Mouse (Mus musculus): ENCODE measurements around the gene Gemin8. TPM values are rescaled to one million over a fixed set of nuclear protein-coding genes. Genes with fewer than 3 reads are reported as not detected.

Gene Gemin8
- total RNA-seq, 2 experiments from 2014 or later = 1.5 to 1.7 TPM

DNA sequence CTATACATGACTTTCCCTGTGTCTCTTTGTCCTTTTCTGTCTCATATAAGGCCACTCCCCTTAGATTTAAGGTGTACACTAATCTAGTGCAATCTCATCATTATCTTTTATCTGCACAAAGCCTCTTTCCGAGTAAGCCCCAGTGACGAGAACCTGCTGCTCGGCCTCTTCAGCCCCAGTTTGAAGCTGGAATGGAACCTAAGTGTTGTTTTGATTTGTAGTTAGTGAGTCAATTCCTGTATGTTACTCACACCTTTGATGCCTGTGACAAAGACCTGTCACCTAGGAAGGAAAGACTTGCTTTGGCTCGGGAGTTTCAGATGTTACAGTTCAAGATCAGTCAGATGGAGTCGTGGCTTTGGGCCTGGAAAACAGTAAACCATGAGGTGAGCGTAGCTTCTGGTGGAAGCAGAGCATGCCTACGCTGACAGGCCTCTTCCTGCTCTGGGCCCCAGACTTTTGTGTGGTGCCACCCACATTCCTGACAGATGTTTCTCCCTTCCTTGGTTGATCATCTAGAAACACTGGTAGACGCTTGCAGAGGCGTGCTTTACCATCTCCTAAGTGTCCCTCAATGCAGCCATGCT, 15.2 kb downstream of the Gemin8 start:
- Histone ChIP-seq H3K27ac (no peak overlapping the region), H3K4me3 (no peak overlapping the region)
- intact Hi-C loops (cut with DNase I) = no loop called here
- DNase-seq = no peak
- no peak for TF ChIP-seq CTCF (IDR thresholded peaks at IDR 0.05)

- Histone ChIP-seq H3K27ac (no peak overlapping the region), H3K4me3 (no peak overlapping the region)
- no peak for TF ChIP-seq CTCF (IDR thresholded peaks at IDR 0.05)
- intact Hi-C loops (cut with DNase I) = no loop called here
- no peak for DNase-seq
Measured at GRCm38 (mm10) chrX:166187803-166188202, 17.5 kb downstream of the Gemin8 start.

DNA sequence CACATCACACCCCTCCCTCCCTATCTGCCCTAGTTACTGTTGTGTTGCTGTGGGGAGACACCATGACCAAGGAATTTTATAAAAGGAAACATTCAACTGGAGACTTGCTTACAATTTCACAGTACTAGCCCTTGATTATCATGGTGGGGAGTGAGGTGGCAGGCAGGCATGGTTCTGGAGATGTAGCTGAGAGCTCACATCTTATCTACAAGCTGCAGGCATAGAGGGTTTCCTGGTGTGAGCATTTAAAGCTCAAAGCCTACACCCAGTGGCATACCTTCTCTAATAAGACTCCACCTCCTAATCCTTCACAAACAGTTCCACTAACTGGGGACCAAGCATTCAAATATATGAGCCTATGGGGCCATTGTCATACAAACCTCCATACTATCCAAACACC, 26.1 kb downstream of the Gemin8 start:
- H3K27ac ChIP-seq = no peak overlapping the region
- intact Hi-C loops (cut with DNase I) = no loop called here
- no peak for TF ChIP-seq CTCF (IDR thresholded peaks at IDR 0.05)
- no peak overlapping the region for H3K4me3 ChIP-seq
- DNase-seq = no peak

GRCm38 (mm10) chrX:166198266-166198665, 28.0 kb downstream of the Gemin8 start:
- Histone ChIP-seq H3K27ac (no peak overlapping the region), H3K4me3 (no peak overlapping the region)
- intact Hi-C loops (cut with DNase I) = no loop called here
- TF ChIP-seq CTCF (IDR thresholded peaks at IDR 0.05) = no peak
- no peak for DNase-seq

GRCm38 (mm10) chrX:166199812-166200211, 29.6 kb downstream of the Gemin8 start:
- no peak for TF ChIP-seq CTCF (IDR thresholded peaks at IDR 0.05)
- Histone ChIP-seq H3K4me3 (no peak overlapping the region), H3K27ac (no peak overlapping the region)
- intact Hi-C loops (cut with DNase I) = no loop called here
- no peak for DNase-seq

DNA sequence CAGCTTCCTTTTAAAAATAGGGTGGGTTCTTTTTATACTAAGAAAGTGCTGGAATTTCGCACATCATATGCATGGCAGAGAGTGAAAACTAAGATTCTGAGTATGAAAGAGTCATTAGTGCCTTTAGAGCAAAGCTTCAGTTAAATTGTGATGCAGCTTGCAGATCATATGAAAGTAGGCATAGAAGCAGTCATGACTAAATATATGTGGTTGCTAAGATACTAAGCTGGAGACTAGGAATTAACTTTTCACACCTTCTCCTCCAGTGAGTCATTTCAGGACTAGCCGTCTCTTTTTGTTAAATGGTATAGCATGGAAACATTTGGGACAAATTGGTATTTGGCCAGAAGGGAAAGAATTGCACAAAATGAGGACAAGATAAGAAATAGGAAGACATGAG, 44.3 kb downstream of the Gemin8 start:
- Histone ChIP-seq H3K4me3 (no peak overlapping the region), H3K27ac (no peak overlapping the region)
- intact Hi-C loops (cut with DNase I) = no loop called here
- no peak for TF ChIP-seq CTCF (IDR thresholded peaks at IDR 0.05)
- DNase-seq = no peak

DNA sequence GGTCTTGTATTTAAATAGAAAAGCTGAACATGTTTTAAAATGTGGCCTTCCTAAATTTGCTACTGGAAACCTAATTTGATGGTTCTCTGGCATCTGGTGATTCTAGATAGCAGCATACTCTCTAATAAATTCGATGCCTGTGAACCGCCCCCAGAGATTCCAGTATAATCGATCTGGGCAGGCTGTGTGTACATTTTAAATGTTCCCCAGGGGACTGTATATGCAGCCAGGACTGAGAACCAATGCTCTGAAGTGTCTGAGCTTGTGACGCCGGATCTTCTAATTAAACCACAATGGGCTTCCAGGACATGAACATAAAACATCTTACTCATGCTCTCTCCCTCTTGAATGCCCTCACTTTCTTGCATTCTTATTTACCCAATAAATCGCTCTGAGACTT, 46.0 kb downstream of the Gemin8 start:
- Histone ChIP-seq H3K4me3 (no peak overlapping the region), H3K27ac (no peak overlapping the region)
- no peak for DNase-seq
- intact Hi-C loops (cut with DNase I) = no loop called here
- TF ChIP-seq CTCF (IDR thresholded peaks at IDR 0.05) = no peak

DNA sequence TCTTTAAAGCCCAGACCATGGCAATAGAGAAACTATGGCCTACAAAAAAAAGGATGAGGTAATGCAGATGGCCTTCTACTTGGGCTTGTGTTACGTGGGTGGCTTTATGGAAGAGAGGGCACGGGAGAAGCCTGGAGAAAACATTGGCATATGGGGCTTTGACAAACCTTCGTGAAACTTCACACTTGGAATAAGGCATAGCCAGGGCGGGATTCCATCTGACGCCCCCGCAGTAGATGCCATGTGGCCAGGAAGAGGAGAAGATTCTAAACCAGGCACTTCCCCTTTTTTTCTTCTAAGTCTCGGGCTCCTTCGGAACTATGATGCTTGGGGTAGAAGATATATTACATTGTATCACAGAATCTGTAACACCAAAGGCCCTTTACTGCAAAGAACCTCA, 46.5 kb downstream of the Gemin8 start:
- Histone ChIP-seq H3K27ac (no peak overlapping the region), H3K4me3 (no peak overlapping the region)
- TF ChIP-seq CTCF (IDR thresholded peaks at IDR 0.05) = no peak
- no peak for DNase-seq
- intact Hi-C loops (cut with DNase I) = no loop called here

DNA sequence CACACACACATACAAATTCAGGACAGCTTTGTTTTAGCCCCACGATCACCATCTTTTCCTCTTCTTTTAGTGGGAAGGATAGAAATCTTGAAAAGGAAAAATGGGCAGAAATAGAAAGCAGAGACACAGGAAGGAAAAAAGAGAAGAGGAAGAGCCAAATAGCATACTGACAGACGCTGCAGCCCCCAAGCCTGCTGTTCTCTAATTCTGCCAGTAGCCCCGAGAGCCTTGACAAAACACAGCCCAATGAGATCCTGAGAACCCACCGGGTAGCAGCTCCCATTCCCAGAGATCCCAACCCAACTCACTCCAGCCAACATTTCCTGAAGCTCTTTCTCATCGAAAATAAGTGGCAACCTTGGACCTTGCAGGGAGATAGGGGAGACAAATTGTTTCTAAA, 49.1 kb downstream of the Gemin8 start:
- TF ChIP-seq CTCF (IDR thresholded peaks at IDR 0.05) = no peak
- no peak overlapping the region for H3K4me3 ChIP-seq
- intact Hi-C loops (cut with DNase I) = no loop called here
- no peak for DNase-seq
- no peak overlapping the region for H3K27ac ChIP-seq

DNA sequence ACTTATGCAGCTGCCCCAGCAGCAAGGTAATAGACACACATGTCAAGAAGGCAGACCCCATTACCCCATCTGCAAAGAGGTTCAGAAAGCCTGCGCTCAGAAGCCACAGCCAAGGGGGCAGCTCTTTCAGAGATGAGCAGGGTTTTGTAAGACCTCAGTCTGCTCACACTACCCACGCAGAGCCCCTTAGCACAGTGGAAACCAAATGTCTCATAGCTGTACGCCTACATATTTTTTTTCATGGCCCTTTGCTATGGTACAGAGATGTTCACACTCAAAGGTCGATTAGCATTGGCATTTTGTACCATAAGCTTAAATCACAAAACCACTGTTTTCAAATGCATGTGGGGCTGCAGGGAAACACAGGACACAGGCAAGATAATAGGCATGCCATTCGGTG, 56.6 kb downstream of the Gemin8 start:
- no peak overlapping the region for H3K4me3 ChIP-seq
- TF ChIP-seq CTCF (IDR thresholded peaks at IDR 0.05) = no peak
- no peak for DNase-seq
- H3K27ac ChIP-seq = no peak overlapping the region
- intact Hi-C loops (cut with DNase I) = no loop called here

GRCm38 (mm10) chrX:166229750-166230149, 59.5 kb downstream of the Gemin8 start:
- Histone ChIP-seq H3K27ac (no peak overlapping the region), H3K4me3 (no peak overlapping the region)
- intact Hi-C loops (cut with DNase I) = no loop called here
- no peak for TF ChIP-seq CTCF (IDR thresholded peaks at IDR 0.05)
- no peak for DNase-seq

DNA sequence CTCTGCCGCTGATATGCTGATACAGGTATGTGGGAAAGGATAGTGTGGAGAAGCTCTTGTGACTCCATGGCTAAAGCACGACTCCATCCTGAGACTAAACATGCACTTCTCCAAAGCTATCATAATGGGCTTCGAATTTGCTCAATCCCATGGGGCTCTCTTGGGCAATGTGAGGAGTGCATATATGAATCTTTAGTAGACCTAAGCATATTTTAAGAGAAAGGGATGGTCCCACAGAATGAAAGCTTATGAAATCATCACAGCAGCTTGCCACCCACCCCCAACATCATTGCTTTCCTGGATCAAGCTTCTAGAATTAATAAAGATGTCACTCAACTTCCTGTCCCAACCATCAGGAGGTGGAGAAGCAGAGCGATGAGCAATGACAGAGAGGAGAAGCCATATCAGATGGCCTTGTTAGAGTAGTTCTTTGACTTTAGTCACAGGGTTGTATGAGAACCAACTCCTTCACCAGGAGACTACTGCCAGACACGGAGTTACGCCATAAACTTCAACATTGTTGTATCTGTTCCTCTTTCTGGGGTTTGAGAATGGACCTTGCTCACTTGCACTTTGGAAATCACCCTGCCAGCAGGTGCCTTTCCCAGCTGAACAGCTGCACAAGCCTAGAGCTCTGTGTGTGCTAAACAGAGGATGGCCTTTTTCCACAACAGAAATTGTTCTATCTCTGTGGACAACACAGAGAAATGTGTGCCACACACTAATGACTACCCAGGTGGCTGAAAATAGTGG, 60.4 kb downstream of the Gemin8 start:
- intact Hi-C loops (cut with DNase I) = no loop called here
- no peak for DNase-seq
- no peak overlapping the region for H3K27ac ChIP-seq
- no peak for TF ChIP-seq CTCF (IDR thresholded peaks at IDR 0.05)
- H3K4me3 ChIP-seq = no peak overlapping the region

- no peak for TF ChIP-seq CTCF (IDR thresholded peaks at IDR 0.05)
- H3K27ac ChIP-seq = peak overlapping the region; percentile 31; the same call in 1 of the 2 replicates
- DNase-seq = no peak
- H3K4me3 ChIP-seq = no peak overlapping the region
- intact Hi-C loops (cut with DNase I) = no loop called here
Measured at GRCm38 (mm10) chrX:166236131-166236530, 65.9 kb downstream of the Gemin8 start.

Data from gastrocnemius, adult 2 months (tissue).